Mouse (Mus musculus): ENCODE measurements around the gene Tab1. TPM values are rescaled to one million over a fixed set of nuclear protein-coding genes. Genes with fewer than 3 reads are reported as not detected.

Gene Tab1
- polyA plus RNA-seq, 1 experiment from 2014 or later = 26.9 TPM

DNA sequence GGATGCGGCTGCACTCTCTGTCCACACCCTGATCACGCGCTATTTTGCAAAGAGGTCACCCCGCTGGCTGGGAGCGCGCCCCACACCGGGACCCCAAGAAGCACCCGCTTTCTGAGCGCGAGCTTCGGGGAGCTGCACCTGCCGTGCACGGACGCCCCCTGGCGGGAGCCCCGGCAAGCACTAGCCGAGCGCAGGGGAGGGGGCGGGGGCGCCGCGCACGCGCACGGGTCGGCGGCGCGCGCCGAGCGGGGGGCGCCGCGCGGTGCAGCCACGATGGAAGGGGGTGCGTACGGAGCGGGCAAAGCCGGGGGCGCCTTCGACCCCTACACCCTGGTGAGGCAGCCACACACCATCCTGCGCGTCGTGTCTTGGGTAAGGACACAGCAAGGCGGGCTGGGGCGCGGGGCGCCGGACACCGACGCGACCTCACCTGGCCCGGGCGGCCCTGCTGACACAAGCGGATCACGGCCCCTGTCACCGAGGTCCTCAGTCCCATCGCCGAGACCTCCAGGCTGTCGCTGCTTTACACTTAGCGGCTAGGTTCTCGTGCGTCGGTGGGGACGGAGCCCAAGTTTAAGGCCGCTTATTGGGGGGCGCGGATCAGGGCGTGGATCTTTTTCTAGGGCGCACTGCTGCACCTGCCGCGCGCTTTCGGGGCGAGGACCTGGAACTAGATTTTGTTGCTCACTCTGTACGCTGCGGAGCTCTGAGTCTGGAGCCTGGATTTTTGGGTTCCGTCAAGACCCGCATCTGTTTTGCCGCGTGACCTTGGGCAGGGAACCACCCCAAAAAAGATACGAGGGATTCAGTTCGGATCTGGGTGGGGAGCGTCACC is 41.6 kb upstream of the Tab1 start, which contains the start of the genes Syngr1 and Rpl3:
Gene Syngr1 (plus strand): TSS at position 214 of the 835 bp plus-strand sequence.
Gene Rpl3 (minus strand): TSS at position 748 of the 835 bp plus-strand sequence.
- Histone ChIP-seq H3K9ac (replicated peaks; ENCODE audit: low read length) (peak within 1 kb of the TSS; percentile 65), H3K27ac (replicated peaks; ENCODE audit: low read depth, low read length) (no peak within 1 kb of the TSS), H3K36me3 (replicated peaks; ENCODE audit: control insufficient read depth, insufficient read depth, low read depth, low read length) (no peaks in the 10 kb centered on the region), H3K9me3 (replicated peaks; ENCODE audit: control insufficient read depth, low read length) (no peaks in the 10 kb centered on the region), H3K4me2 (ENCODE audit: low read depth, low read length) (peak within 1 kb of the TSS; percentile 95), H3K27me3 (ENCODE audit: control insufficient read depth, insufficient read depth, low read length) (peaks cover 22% of the 10 kb centered on the region), H3K4me1 (ENCODE audit: control insufficient read depth, insufficient read depth, low read length) (no peaks in the 10 kb centered on the region), H3K4me3 (ENCODE audit: low read depth, low read length) (peak within 1 kb of the TSS; percentile 65)
- DNase-seq (ENCODE audit: low spot score) = peak; percentile 75
- WGBS = 1% methylated on average over 86 of the region's 86 CpGs
- peak; percentile 80; the same call in 1 of the 2 replicates for ATAC-seq (replicated peaks; ENCODE audit: insufficient number of reproducible peaks, low FRiP score, low TSS enrichment, low read depth)

DNA sequence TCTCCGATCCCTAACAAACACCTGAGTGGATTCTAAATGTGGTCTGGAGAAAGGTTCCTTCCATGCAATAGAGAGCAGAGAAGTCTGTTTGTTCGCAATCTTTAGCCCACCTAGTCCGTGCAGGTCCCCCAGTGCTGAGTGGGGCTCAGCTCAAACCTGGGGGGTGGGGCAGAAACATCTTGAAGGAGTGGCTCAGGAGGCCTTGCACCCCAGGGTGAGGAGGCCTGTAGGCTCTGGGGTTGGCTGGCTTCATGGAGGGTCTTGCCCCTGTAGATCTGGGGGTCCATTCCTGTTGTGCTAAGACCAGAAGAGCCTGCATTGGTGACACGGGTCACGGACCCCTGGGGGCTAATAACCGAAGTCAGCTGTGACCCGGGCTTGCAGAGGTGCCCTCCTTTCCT is 40.9 kb upstream of the Tab1 start:
- H3K4me3 ChIP-seq (ENCODE audit: low read depth, low read length) = no peak overlapping the region
- peaks cover 22% of the 10 kb centered on the region for H3K27me3 ChIP-seq (ENCODE audit: control insufficient read depth, insufficient read depth, low read length)
- ATAC-seq (replicated peaks; ENCODE audit: insufficient number of reproducible peaks, low FRiP score, low TSS enrichment, low read depth) (no peak), DNase-seq (ENCODE audit: low spot score) (no peak)
- 10% methylated on average over 7 of the region's 7 CpGs for WGBS
- H3K4me1 ChIP-seq (ENCODE audit: control insufficient read depth, insufficient read depth, low read length) = no peaks in the 10 kb centered on the region; the same call in 1 of the 2 replicates
- peak overlapping the region; percentile 15; the same call in 1 of the 2 replicates for H3K4me2 ChIP-seq (ENCODE audit: low read depth, low read length)
- no peak overlapping the region for H3K27ac ChIP-seq (replicated peaks; ENCODE audit: low read depth, low read length)
- H3K9ac ChIP-seq (replicated peaks; ENCODE audit: low read length) = no peak overlapping the region
- H3K36me3 ChIP-seq (replicated peaks; ENCODE audit: control insufficient read depth, insufficient read depth, low read depth, low read length) = no peaks in the 10 kb centered on the region
- H3K9me3 ChIP-seq (replicated peaks; ENCODE audit: control insufficient read depth, low read length) = no peaks in the 10 kb centered on the region

GRCm38 (mm10) chr15:80092599-80092998 is 40.3 kb upstream of the Tab1 start:
- H3K9me3 ChIP-seq (replicated peaks; ENCODE audit: control insufficient read depth, low read length) = no peaks in the 10 kb centered on the region
- H3K9ac ChIP-seq (replicated peaks; ENCODE audit: low read length) = no peak overlapping the region
- H3K4me2 ChIP-seq (ENCODE audit: low read depth, low read length) = no peak overlapping the region
- H3K4me1 ChIP-seq (ENCODE audit: control insufficient read depth, insufficient read depth, low read length) = peaks cover 3% of the 10 kb centered on the region
- ATAC-seq (replicated peaks; ENCODE audit: insufficient number of reproducible peaks, low FRiP score, low TSS enrichment, low read depth) = no peak
- no peaks in the 10 kb centered on the region for H3K36me3 ChIP-seq (replicated peaks; ENCODE audit: control insufficient read depth, insufficient read depth, low read depth, low read length)
- DNase-seq (ENCODE audit: low spot score) = no peak
- 18% methylated on average over 8 of the region's 8 CpGs for WGBS
- no peak overlapping the region for H3K4me3 ChIP-seq (ENCODE audit: low read depth, low read length)
- peaks cover 22% of the 10 kb centered on the region for H3K27me3 ChIP-seq (ENCODE audit: control insufficient read depth, insufficient read depth, low read length)
- no peak overlapping the region for H3K27ac ChIP-seq (replicated peaks; ENCODE audit: low read depth, low read length)

DNA sequence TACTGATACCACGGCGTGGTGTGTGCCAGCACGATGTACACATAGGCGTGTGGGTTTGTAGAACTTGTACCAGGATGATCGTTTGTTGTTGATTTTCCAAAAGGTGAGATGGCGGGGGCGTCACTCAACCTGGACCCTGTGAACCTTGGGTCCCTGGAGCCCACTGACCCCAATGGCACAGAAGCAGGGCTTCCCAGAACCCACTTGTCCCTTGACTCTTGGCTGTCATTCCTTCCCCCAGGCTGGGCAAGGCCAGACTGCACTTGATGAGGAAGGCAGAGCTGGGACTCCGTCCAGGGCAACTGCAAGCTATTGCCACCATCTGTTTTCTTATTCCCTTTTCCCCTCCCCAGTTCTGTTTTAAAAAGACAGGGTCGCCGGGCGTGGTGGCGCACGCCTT is 38.7 kb upstream of the Tab1 start:
- H3K27ac ChIP-seq (replicated peaks; ENCODE audit: low read depth, low read length) = no peak overlapping the region
- peaks cover 27% of the 10 kb centered on the region for H3K27me3 ChIP-seq (ENCODE audit: control insufficient read depth, insufficient read depth, low read length)
- H3K9ac ChIP-seq (replicated peaks; ENCODE audit: low read length) = no peak overlapping the region
- DNase-seq (ENCODE audit: low spot score) = no peak
- 93% methylated on average over 13 of the region's 13 CpGs for whole genome bisulfite sequencing
- no peak overlapping the region for H3K4me2 ChIP-seq (ENCODE audit: low read depth, low read length)
- H3K4me1 ChIP-seq (ENCODE audit: control insufficient read depth, insufficient read depth, low read length) = peaks cover 3% of the 10 kb centered on the region
- no peaks in the 10 kb centered on the region for H3K36me3 ChIP-seq (replicated peaks; ENCODE audit: control insufficient read depth, insufficient read depth, low read depth, low read length)
- ATAC-seq (replicated peaks; ENCODE audit: insufficient number of reproducible peaks, low FRiP score, low TSS enrichment, low read depth) = no peak
- no peaks in the 10 kb centered on the region for H3K9me3 ChIP-seq (replicated peaks; ENCODE audit: control insufficient read depth, low read length)
- no peak overlapping the region for H3K4me3 ChIP-seq (ENCODE audit: low read depth, low read length)

- Histone ChIP-seq H3K4me3 (ENCODE audit: low read depth, low read length) (no peak overlapping the region), H3K9ac (replicated peaks; ENCODE audit: low read length) (no peak overlapping the region), H3K36me3 (replicated peaks; ENCODE audit: control insufficient read depth, insufficient read depth, low read depth, low read length) (no peaks in the 10 kb centered on the region), H3K4me2 (ENCODE audit: low read depth, low read length) (no peak overlapping the region), H3K27me3 (ENCODE audit: control insufficient read depth, insufficient read depth, low read length) (peaks cover 27% of the 10 kb centered on the region), H3K27ac (replicated peaks; ENCODE audit: low read depth, low read length) (no peak overlapping the region), H3K9me3 (replicated peaks; ENCODE audit: control insufficient read depth, low read length) (no peaks in the 10 kb centered on the region), H3K4me1 (ENCODE audit: control insufficient read depth, insufficient read depth, low read length) (peaks cover 3% of the 10 kb centered on the region)
- 63% methylated on average over 1 of the region's 1 CpGs for WGBS
- DNase-seq (ENCODE audit: low spot score) = no peak
- no peak for ATAC-seq (replicated peaks; ENCODE audit: insufficient number of reproducible peaks, low FRiP score, low TSS enrichment, low read depth)
Measured at GRCm38 (mm10) chr15:80095596-80095995, 37.3 kb upstream of the Tab1 start.

DNA sequence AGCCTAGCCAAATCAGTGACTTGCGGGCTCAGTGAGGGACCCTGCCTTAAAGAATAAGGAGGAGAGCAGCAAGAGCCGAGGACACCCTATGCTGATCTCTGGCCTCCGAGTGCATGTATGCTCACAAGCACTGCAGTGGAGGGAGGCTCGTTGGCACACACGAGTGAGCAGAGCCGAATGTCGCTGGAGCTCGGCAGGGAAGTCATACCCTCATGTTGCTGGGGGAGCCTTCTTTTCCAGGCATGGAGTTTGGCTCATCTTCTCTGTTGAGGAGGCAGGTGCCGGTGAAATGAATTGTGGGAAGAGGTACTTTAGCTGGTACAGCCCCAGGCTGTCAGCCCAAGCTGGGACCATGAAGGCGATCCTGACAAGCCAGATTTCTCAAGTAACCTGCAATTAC is 36.5 kb upstream of the Tab1 start:
- Histone ChIP-seq H3K4me1 (ENCODE audit: control insufficient read depth, insufficient read depth, low read length) (peaks cover 3% of the 10 kb centered on the region), H3K36me3 (replicated peaks; ENCODE audit: control insufficient read depth, insufficient read depth, low read depth, low read length) (no peaks in the 10 kb centered on the region), H3K27ac (replicated peaks; ENCODE audit: low read depth, low read length) (no peak overlapping the region), H3K4me3 (ENCODE audit: low read depth, low read length) (no peak overlapping the region), H3K9ac (replicated peaks; ENCODE audit: low read length) (no peak overlapping the region), H3K4me2 (ENCODE audit: low read depth, low read length) (no peak overlapping the region), H3K9me3 (replicated peaks; ENCODE audit: control insufficient read depth, low read length) (no peaks in the 10 kb centered on the region), H3K27me3 (ENCODE audit: control insufficient read depth, insufficient read depth, low read length) (peaks cover 21% of the 10 kb centered on the region)
- WGBS = 64% methylated on average over 10 of the region's 10 CpGs
- no peak for ATAC-seq (replicated peaks; ENCODE audit: insufficient number of reproducible peaks, low FRiP score, low TSS enrichment, low read depth)
- DNase-seq (ENCODE audit: low spot score) = no peak

DNA sequence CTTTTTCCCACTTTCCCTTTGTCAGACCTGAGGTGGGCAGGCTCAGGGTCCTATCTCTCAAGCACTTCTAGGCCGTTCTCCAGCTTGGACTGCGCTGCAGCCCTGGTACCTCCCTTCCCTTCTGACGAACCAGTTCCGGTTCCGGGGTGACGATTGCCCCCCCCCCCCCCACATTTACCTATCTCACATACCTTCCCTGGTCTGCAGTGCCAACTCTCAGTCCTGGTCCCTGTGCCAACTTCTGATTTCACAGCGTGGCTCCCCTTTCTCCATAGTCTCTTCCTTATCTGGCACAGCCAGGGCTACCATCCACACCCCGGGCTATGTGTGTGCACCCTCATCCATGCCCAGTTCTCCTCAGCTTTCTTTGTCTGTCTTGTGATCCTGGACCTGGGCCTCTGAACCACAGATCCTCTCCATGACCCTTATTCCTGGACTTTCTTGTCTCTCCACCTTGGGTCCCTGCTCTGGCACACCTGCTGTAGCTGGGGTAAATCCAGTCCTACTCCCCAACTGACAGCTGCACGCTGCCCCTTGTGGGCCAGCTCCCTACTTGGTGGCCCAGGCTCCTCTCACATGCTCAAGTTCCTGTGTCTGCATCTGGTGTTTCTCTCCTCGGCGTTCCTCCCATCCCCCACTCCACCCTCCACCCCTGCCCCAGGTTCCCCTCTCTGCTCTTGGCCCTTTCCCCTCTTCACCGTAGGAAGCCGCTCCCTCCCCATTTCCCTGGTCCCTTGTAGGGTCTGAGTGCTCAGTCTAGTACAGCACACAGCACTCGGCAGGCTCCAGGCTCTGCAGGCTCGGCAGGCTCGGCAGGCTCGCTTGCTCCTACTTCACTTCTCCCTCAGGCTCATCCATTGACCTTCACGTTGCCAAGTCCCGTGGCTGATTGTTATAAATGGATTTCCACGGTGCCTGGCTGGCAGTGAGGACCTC is 35.7 kb upstream of the Tab1 start:
- peaks cover 13% of the 10 kb centered on the region for H3K27me3 ChIP-seq (ENCODE audit: control insufficient read depth, insufficient read depth, low read length)
- H3K27ac ChIP-seq (replicated peaks; ENCODE audit: low read depth, low read length) = no peak overlapping the region
- no peak overlapping the region; the same call in 1 of the 2 replicates for H3K9ac ChIP-seq (replicated peaks; ENCODE audit: low read length)
- H3K36me3 ChIP-seq (replicated peaks; ENCODE audit: control insufficient read depth, insufficient read depth, low read depth, low read length) = no peaks in the 10 kb centered on the region
- ATAC-seq (replicated peaks; ENCODE audit: insufficient number of reproducible peaks, low FRiP score, low TSS enrichment, low read depth) (0 out of 2 replicates have a peak, but pooled peaks have one; percentile 53), DNase-seq (ENCODE audit: low spot score) (peak; percentile 68)
- H3K4me2 ChIP-seq (ENCODE audit: low read depth, low read length) = no peak overlapping the region
- H3K4me3 ChIP-seq (ENCODE audit: low read depth, low read length) = no peak overlapping the region
- H3K4me1 ChIP-seq (ENCODE audit: control insufficient read depth, insufficient read depth, low read length) = peaks cover 3% of the 10 kb centered on the region
- WGBS = 17% methylated on average over 18 of the region's 20 CpGs
- no peaks in the 10 kb centered on the region for H3K9me3 ChIP-seq (replicated peaks; ENCODE audit: control insufficient read depth, low read length)
